Mouse (Mus musculus): ENCODE results near the gene Prph. TPM values are rescaled to one million over a fixed set of nuclear protein-coding genes. Genes with fewer than 3 reads are reported as not detected.

The Prph gene
- polyA plus RNA-seq (2016; fragmentation: Nextera tagmentation; extraction: Ambion mirVana), result 3.3 and 4.2 TPM in 2 replicates

GRCm38 (mm10) chr15:99055040-99055439 lies at the start of gene Prph:
Gene Prph (plus strand): TSS chr15:99055174.
- H3K4me1 ChIP-seq, result peaks cover 43% of the 10 kb centered on the region
- no peak within 1 kb of the TSS for H3K27ac ChIP-seq (replicated peaks)
- no peaks in the 10 kb centered on the region for H3K36me3 ChIP-seq
- DNase-seq (ENCODE audit: low spot score), result no peak
- H3K9me3 ChIP-seq (replicated peaks), result no peaks in the 10 kb centered on the region
- 2% methylated on average over 30 of the region's 30 CpGs for WGBS
- H3K27me3 ChIP-seq (ENCODE audit: low read depth, poor library complexity, severe bottlenecking), result peaks cover 100% of the 10 kb centered on the region
- H3K4me3 ChIP-seq, result peak within 1 kb of the TSS; percentile 54

DNA sequence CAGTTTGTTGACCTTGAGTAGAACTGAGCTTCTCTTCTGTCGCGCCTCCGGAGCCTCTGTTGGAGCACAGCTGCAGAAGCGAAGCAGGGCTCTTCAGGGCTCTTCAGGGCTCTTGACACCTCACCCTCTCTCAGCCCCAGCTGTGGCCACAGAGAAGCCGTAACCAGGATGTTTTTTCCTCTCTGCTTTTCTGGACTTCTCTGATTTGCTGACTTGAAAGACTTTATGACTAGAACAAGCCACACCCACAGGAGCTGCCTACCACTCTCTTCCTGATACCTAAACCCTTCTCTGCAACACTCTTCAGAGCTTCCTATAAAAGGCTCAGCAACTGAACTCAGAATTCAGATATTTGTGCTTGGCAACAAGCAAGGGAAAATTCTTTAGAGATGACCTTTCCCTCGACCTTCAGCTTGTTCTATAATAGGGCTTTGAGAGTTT lies 46.2 kb upstream of the Prph start:
- H3K27ac ChIP-seq (replicated peaks), result no peak overlapping the region
- WGBS, result 81% methylated on average over 6 of the region's 6 CpGs
- H3K9me3 ChIP-seq (replicated peaks), result no peaks in the 10 kb centered on the region
- no peaks in the 10 kb centered on the region for H3K27me3 ChIP-seq (ENCODE audit: low read depth, poor library complexity, severe bottlenecking)
- DNase-seq (ENCODE audit: low spot score), result no peak
- H3K36me3 ChIP-seq, result no peaks in the 10 kb centered on the region
- no peak overlapping the region for H3K4me3 ChIP-seq
- no peaks in the 10 kb centered on the region for H3K4me1 ChIP-seq

- WGBS, result 88% methylated on average over 2 of the region's 2 CpGs
- H3K4me1 ChIP-seq, result no peaks in the 10 kb centered on the region
- H3K27ac ChIP-seq (replicated peaks), result no peak overlapping the region
- no peaks in the 10 kb centered on the region for H3K9me3 ChIP-seq (replicated peaks)
- H3K36me3 ChIP-seq, result no peaks in the 10 kb centered on the region
- H3K4me3 ChIP-seq, result no peak overlapping the region
- H3K27me3 ChIP-seq (ENCODE audit: low read depth, poor library complexity, severe bottlenecking), result no peaks in the 10 kb centered on the region
- no peak for DNase-seq (ENCODE audit: low spot score)
Measured at GRCm38 (mm10) chr15:99010896-99011295, 44.1 kb upstream of the Prph start.

DNA sequence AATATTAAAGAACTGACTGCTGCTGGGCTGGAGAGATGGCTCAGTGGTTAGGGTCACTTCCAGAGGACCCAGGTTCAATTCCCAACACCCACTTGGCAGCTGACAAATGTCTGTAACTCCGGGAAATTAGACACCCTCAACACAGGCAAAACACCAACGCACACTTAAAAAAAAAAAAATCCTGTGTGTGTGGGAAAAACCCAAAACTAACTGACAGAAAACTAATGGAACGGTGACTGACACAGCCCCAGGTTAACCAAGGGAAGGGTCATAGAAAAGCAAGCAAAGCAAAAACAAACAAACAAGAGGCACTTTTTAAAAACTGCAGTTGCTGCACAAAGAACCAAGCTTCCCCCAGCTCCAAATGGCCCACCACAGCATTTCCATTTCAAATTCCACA lies 43.0 kb upstream of the Prph start:
- no peaks in the 10 kb centered on the region for H3K4me1 ChIP-seq
- WGBS, result 88% methylated on average over 3 of the region's 3 CpGs
- H3K27ac ChIP-seq (replicated peaks), result no peak overlapping the region
- no peaks in the 10 kb centered on the region for H3K9me3 ChIP-seq (replicated peaks)
- no peaks in the 10 kb centered on the region for H3K36me3 ChIP-seq
- H3K4me3 ChIP-seq, result no peak overlapping the region
- no peaks in the 10 kb centered on the region for H3K27me3 ChIP-seq (ENCODE audit: low read depth, poor library complexity, severe bottlenecking)
- DNase-seq (ENCODE audit: low spot score), result no peak

DNA sequence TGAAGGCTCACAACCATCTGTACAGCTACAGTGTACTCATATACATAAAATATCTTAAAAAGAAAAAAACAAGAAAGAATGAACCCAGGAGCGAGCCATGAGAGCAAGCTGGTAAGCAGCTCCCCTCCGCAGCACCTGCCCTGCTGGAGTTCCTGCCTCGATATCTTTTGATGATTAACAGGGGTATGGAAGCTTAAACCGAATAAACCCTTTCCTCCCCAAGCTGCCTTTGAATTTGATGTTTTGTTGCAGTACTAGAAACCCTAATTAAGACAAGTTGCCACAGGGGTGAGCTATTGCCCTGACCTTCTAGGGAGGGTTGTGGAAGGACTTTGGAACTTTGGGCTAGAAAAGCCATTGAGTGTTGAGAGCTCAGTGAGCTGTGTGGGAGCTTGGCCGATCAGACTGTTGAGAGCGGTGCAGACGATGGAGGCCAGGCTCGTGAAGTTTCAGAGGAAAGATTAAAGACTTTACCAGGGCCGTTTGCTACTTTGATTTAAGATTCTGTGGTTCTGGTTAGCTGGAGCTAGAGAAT lies 40.4 kb upstream of the Prph start:
- H3K27me3 ChIP-seq (ENCODE audit: low read depth, poor library complexity, severe bottlenecking), result peaks cover 22% of the 10 kb centered on the region; the same call in 1 of the 2 replicates
- H3K4me3 ChIP-seq, result no peak overlapping the region
- no peak overlapping the region for H3K27ac ChIP-seq (replicated peaks)
- no peaks in the 10 kb centered on the region for H3K36me3 ChIP-seq
- peaks cover 12% of the 10 kb centered on the region for H3K4me1 ChIP-seq
- DNase-seq (ENCODE audit: low spot score), result no peak
- 75% methylated on average over 9 of the region's 9 CpGs for WGBS
- H3K9me3 ChIP-seq (replicated peaks), result no peaks in the 10 kb centered on the region

GRCm38 (mm10) chr15:99017355-99017761 lies 37.6 kb upstream of the Prph start:
- Histone ChIP-seq H3K27me3 (ENCODE audit: low read depth, poor library complexity, severe bottlenecking) (peaks cover 22% of the 10 kb centered on the region; the same call in 1 of the 2 replicates), H3K27ac (replicated peaks) (no peak overlapping the region), H3K4me3 (no peak overlapping the region), H3K4me1 (peaks cover 12% of the 10 kb centered on the region), H3K36me3 (no peaks in the 10 kb centered on the region), H3K9me3 (replicated peaks) (peaks cover 4% of the 10 kb centered on the region; the same call in 1 of the 2 replicates)
- no peak for DNase-seq (ENCODE audit: low spot score)
- 79% methylated on average over 8 of the region's 8 CpGs for WGBS

GRCm38 (mm10) chr15:99017986-99018385 lies 37.0 kb upstream of the Prph start:
- H3K9me3 ChIP-seq (replicated peaks), result peaks cover 4% of the 10 kb centered on the region; the same call in 1 of the 2 replicates
- H3K27me3 ChIP-seq (ENCODE audit: low read depth, poor library complexity, severe bottlenecking), result peaks cover 22% of the 10 kb centered on the region; the same call in 1 of the 2 replicates
- no peak overlapping the region for H3K4me3 ChIP-seq
- no peak overlapping the region for H3K27ac ChIP-seq (replicated peaks)
- H3K4me1 ChIP-seq, result peaks cover 12% of the 10 kb centered on the region
- no peak for DNase-seq (ENCODE audit: low spot score)
- 79% methylated on average over 9 of the region's 9 CpGs for WGBS
- H3K36me3 ChIP-seq, result no peaks in the 10 kb centered on the region

DNA sequence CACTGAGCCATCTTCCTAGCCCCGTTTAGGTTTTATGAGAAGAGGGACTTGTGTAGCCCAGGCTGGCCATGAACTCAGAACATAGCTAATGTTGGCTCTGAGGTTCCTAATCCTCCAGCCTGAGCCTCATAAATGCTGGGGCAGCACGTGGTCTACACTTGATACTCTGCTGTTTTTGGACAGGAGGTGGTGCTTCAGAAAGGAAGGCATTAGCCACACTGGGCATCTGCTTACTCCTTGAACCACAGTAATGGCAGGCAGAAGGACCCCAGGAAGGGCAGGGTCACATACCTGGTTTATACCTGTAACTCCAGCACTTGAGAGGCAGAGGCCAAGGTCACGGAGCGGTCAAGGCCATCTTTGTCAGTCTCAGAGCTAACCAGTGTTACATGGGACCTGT lies 36.3 kb upstream of the Prph start:
- Histone ChIP-seq H3K27ac (replicated peaks) (no peak overlapping the region), H3K4me3 (no peak overlapping the region), H3K4me1 (peaks cover 12% of the 10 kb centered on the region), H3K36me3 (no peaks in the 10 kb centered on the region), H3K27me3 (ENCODE audit: low read depth, poor library complexity, severe bottlenecking) (peaks cover 22% of the 10 kb centered on the region; the same call in 1 of the 2 replicates), H3K9me3 (replicated peaks) (peaks cover 4% of the 10 kb centered on the region; the same call in 1 of the 2 replicates)
- 87% methylated on average over 4 of the region's 4 CpGs for WGBS
- no peak for DNase-seq (ENCODE audit: low spot score)

DNA sequence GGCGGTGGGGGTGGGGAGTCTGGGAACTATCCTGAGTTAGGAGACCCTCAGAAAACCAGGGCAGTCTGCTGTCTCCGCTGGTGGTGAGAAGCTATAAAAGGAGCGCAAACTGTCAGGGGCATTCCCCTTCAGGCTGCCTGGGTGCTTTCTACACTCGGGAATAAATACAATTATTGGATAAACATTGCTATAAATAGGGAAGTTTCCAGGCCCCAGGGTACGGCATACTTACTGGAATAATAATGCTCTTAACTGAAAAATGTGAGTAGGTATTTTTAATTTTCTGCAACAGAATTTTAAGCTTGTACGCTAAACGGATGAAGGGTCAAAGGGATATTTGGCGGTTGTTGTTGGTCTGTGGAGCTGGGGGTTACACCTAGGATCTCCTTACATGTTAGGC lies 35.5 kb upstream of the Prph start:
- no peak for DNase-seq (ENCODE audit: low spot score)
- Histone ChIP-seq H3K27me3 (ENCODE audit: low read depth, poor library complexity, severe bottlenecking) (peaks cover 22% of the 10 kb centered on the region; the same call in 1 of the 2 replicates), H3K4me1 (peaks cover 12% of the 10 kb centered on the region), H3K36me3 (no peaks in the 10 kb centered on the region), H3K4me3 (no peak overlapping the region), H3K27ac (replicated peaks) (no peak overlapping the region), H3K9me3 (replicated peaks) (peaks cover 4% of the 10 kb centered on the region; the same call in 1 of the 2 replicates)
- 62% methylated on average over 8 of the region's 8 CpGs for WGBS

- H3K9me3 ChIP-seq (replicated peaks), result peaks cover 4% of the 10 kb centered on the region; the same call in 1 of the 2 replicates
- WGBS, result 93% methylated on average over 4 of the region's 4 CpGs
Measured at GRCm38 (mm10) chr15:99020171-99020570, 34.8 kb upstream of the Prph start.

GRCm38 (mm10) chr15:99021255-99021654 lies 33.7 kb upstream of the Prph start:
- 92% methylated on average over 7 of the region's 7 CpGs for WGBS
- no peak for DNase-seq (ENCODE audit: low spot score)

More at GRCm38 (mm10) chr15:99020171-99020570, 34.8 kb upstream of the Prph start:
- Histone ChIP-seq H3K27ac (replicated peaks) (no peak overlapping the region), H3K27me3 (ENCODE audit: low read depth, poor library complexity, severe bottlenecking) (peaks cover 22% of the 10 kb centered on the region; the same call in 1 of the 2 replicates), H3K4me3 (no peak overlapping the region), H3K36me3 (no peaks in the 10 kb centered on the region), H3K4me1 (peaks cover 12% of the 10 kb centered on the region)
- no peak for DNase-seq (ENCODE audit: low spot score)

GRCm38 (mm10) chr15:99024668-99025314 lies 30.2 kb upstream of the Prph start:
- DNase-seq (ENCODE audit: low spot score), result peak; percentile 81
- Histone ChIP-seq H3K9me3 (replicated peaks) (peaks cover 4% of the 10 kb centered on the region; the same call in 1 of the 2 replicates), H3K27me3 (ENCODE audit: low read depth, poor library complexity, severe bottlenecking) (peaks cover 10% of the 10 kb centered on the region), H3K36me3 (no peaks in the 10 kb centered on the region), H3K27ac (replicated peaks) (no peak overlapping the region), H3K4me3 (no peak overlapping the region), H3K4me1 (peaks cover 9% of the 10 kb centered on the region)
- WGBS, result 30% methylated on average over 7 of the region's 8 CpGs

More at GRCm38 (mm10) chr15:99021255-99021654, 33.7 kb upstream of the Prph start:
- Histone ChIP-seq H3K4me1 (peaks cover 12% of the 10 kb centered on the region), H3K36me3 (no peaks in the 10 kb centered on the region), H3K27me3 (ENCODE audit: low read depth, poor library complexity, severe bottlenecking) (peaks cover 22% of the 10 kb centered on the region; the same call in 1 of the 2 replicates), H3K4me3 (no peak overlapping the region), H3K27ac (replicated peaks) (no peak overlapping the region), H3K9me3 (replicated peaks) (peaks cover 4% of the 10 kb centered on the region; the same call in 1 of the 2 replicates)

GRCm38 (mm10) chr15:99025414-99025813 lies 29.6 kb upstream of the Prph start:
- Histone ChIP-seq H3K27me3 (ENCODE audit: low read depth, poor library complexity, severe bottlenecking) (peaks cover 14% of the 10 kb centered on the region), H3K4me1 (peaks cover 15% of the 10 kb centered on the region), H3K36me3 (no peaks in the 10 kb centered on the region), H3K27ac (replicated peaks) (no peak overlapping the region), H3K9me3 (replicated peaks) (peaks cover 4% of the 10 kb centered on the region; the same call in 1 of the 2 replicates), H3K4me3 (no peak overlapping the region)
- DNase-seq (ENCODE audit: low spot score), result no peak
- 81% methylated on average over 13 of the region's 13 CpGs for WGBS

Measured in midbrain, embryonic 10.5 days (tissue).